Mouse (Mus musculus): ENCODE measurements at regions not wholly inside any gene's neighbourhood (a gene's known extent, or its start where the extent isn't known, plus 50 kb on each side); places are given as distances from the start of the nearest gene placed in this dataset.

DNA sequence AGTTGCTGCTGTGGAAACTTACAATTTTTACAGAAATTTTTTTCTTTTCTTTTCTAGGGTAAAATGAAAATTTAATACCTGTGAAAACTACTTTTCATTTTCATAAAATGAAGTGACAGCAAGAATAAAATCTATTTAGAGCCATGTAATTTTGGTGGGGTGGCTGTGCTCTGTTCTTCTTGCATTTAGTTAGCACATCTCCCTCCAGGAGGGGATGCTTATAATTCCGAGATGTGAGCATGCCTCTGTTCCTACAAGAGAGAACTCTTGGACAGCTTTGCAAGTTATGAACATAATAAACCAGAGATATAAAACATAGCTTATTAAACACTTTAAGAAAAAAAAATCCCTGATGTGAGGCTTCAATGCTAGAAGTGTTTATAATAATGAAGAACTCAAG, 313.9 kb upstream of the Dph6 start:
- no peak for DNase-seq (ENCODE audit: low spot score in 2 of 2)

DNA sequence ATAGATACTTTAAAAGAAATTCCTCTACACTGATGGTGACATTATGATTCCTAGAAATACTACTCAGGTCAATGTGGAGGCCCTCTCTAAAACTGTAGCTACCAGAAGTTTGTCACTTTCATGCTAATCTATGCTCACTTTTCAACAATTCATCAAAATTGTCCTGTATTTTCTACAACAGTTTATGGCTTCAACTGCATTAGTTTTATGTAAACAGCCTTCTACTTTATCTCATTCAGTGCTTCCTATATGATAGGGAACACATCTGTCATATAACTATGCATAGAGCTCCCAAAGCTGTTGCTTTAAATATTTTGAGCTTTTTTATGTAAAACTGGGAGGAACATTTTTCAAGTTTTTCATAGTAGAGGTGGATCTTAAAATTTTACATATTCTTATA, 338.7 kb upstream of the Dph6 start:
- no peak for DNase-seq (ENCODE audit: low spot score in 2 of 2)

DNA sequence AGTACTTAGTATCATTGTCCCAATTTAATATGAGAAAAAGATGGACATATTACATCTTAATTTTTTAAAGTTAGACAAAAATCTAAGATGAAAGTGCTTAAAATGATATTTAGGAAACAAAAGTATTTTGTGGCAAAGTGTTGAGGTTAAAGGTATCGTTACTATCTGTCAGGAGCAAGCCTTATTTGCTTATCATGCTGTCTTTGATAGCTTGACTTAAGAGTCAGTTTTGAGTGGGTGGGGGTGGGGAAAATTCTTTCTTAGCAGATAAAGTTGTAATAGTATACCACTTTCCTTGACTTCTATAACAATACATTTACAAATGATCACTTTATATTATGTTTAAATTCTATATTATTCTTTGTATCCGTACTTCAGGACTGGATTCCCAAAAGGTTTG, 339.1 kb upstream of the Dph6 start:
- no peak for DNase-seq (ENCODE audit: low spot score in 2 of 2)

DNA sequence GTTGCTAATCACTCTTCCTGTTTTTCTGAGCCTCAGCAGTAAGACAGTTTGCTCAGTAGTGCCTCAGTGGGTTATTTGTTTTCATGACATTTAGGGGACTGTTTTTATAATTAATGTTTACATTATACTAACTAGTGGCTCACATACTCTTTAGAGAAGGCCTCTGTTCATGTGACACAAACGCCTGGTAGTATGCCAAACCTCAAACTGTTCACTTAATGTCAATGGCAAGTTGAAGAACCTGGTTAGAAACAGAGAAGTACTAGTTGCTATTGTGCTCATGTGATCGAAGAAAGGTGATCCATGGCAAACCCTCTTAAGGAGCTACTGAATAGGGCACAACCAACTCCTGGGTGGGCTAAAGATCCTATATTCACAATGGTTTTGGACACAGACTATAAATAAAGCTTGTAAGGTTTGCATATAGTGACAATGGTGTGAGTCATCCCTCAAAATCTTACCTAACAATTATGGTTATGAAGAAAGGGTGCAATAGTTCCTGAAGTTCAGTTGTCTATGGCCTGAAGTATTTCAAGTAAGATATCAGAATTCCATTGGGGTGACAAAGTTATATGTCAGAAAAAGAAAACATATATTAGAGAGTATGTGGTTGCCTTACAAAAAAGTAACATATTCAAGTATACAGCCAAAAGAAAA, 340.1 kb upstream of the Dph6 start:
- DNase-seq (ENCODE audit: low spot score in 2 of 2), result no peak

DNA sequence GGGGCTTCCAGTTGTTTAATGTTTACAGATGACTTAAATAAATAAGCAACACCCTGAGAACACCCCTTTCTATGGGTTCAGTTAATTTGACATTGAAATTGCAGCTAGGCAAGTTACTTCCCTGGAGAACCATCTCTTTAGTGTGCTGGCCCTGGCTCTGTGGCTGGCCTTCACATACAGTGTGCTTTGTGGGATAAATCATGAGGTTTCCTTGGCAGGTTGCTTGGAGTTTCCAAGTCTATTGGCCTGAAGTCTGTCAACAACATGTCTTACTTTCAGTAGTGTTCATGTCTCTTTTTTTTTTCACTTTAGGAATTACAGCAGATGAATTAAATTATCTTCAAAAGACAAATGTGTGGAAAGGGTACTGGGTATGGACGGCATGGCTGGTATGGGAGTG, 359.2 kb upstream of the Dph6 start:
- no peak for DNase-seq (ENCODE audit: low spot score in 2 of 2)

DNA sequence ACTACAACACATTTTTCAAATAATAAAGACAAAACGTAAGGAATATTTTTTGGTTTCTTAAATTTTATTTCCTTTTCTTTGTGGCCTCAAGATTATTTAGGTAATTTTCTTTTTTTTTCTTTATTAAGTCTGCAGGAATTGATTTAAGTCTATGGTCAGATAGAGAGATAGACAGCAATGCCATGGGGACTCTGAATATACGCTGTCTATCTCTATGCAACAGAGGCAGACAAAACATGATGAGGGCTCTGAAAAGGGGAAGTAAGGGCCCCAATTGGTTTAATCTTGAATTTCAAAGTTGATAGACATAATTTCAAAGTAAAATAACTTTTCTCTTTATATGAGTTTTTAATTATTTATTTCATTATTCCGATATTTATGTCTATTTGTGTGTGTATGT, 372.0 kb upstream of the Dph6 start:
- DNase-seq (ENCODE audit: low spot score in 2 of 2), result no peak

DNA sequence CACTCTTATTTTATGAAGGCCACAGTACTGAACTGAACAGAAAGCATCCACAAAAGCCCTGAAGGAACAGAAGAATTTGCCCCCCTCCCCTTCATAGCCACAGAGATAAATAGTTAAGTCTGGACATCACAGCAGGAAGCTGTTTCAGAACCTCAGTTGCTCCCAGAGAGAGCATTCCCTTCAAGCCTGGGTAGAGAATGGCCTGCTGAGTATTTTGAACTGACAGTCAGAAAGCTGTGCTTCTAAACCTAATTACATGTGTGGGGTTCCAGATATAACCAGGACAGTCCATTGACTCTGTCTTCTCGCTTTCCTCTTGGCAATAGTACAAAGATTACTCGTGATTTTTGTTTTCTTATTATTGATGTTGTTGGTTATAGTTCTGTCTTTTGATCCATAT, 376.4 kb upstream of the Dph6 start:
- no peak for DNase-seq (ENCODE audit: low spot score in 2 of 2)

DNA sequence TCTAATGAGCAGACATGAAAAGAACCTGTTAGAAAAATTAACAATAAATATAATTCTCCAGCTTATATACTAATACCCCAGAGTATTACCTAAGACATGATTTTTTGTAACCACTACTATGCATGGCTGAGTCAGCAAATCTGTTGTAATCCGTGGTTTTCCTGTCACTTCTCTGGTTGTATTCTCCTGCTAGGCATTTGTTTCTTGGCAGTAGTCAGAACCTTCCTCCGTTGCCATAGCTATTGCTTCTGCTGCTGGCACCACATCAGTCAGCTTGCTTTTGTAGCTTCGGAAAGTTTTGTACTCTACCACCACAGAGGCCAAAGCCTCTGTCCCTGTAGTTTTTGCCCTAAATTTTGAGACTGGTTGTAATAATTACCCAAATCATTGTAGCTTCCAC, 381.4 kb upstream of the Dph6 start:
- peak in 1 of 2 experiments; percentile 22 for DNase-seq (ENCODE audit: low spot score in 2 of 2)

DNA sequence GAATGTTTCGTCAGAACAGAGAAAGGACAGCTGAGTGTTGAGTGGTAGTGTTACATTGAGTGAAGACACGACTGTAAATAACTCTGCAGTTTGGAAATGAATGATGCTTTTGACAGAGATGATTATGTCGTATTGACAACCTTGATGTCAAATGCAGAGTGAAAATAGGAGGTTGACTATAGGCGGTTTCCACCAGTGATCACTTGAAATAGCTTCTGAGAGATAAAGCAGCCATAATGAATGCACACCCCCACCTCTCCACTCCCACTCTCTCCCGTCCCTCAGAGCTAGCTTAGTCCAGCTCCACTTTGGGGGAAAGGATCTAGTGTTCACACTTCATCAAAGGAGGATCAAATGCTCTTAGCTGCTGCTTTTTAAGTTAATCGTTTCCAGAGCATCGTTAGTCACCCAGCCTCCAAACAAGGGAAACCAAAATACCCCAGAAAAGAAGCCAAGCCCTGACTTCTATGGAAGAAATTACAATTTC, 387.6 kb upstream of the Dph6 start:
- no peak for DNase-seq (ENCODE audit: low spot score in 2 of 2)

DNA sequence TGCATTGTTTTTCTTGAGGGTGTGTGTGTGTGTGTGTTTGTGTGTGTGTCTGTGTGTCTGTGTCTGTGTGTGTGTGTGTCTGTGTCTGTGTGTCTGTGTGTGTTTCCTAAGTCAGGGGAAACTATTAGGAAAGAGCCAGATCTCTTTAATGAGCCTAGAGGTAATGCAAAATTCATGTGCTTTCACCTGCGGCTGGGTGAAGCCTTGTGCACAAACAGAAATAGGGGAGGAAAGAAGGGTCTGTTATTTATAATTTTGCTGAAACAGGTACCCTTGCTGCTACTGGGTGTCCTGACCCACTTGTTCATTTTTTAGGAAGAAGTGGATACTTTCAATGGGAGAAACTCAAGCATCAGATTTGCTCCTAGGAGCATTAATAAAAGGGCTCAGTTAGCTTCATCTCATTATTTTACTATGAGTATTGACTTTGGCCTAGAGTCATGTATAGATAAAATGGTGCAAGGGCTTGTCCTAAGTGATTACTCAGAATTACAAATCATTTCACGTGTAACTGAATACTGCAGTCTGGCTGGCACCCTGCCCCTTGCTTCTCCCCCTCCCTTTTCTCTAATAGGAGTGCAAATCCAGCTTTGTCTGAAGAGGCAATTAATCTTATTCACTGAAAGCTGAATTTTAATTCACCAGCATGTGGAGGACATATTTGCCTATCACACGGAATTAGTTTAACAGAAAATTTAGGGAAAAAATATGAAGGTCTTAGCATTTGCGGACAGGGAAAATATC, 401.7 kb upstream of the Dph6 start:
- DNase-seq (ENCODE audit: low spot score in 2 of 2), result no peak

DNA sequence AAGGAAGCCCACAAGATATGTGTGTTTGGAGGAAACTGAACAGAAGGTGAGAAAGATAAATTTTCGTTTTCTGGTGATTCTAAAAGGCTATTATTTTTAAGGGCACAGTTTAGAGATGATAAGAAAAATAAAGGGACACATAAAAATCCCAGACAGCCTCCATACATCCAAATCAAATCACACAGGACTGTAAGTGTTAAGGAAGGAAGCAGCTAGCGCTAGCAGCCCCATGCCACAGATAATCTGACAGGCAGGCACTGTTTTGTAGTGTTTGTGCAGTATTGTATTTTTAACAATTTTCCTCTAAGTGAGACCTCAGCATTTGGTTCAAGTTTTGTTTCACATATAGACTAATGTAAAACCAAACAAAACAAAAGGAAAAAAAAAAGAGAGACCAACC, 402.4 kb upstream of the Dph6 start:
- DNase-seq (ENCODE audit: low spot score in 2 of 2), result no peak

DNA sequence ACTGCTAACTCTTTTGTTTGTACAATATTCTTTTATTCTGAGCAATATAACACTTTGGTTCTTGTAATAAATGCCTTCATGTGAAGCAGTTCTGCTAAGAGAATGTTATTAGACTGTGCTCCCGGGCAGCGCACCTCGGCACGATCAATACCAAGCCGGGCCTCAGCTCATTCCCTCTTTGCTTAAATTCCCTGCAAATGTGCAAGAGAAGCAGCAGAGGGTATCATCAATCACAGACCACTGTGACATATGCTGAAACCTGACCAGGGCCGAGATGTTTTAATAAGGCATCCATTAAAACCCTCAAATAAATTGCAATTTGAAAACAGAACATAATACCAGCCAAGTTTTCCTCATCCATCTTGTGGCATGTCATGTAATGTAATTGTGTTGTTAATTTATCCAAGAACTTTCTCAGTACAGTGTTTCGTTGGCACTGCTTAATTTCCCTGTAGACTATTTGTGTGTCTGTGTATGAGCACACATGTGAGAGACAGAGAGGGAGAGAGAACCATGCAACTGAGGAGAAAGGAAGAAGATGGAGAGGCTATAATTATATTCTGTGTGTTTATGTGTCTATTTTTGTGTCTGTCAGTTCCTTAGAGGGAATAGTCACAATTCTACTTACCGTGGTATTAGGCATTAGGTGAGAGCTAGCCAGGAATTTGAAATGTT, 412.9 kb upstream of the Dph6 start:
- no peak for DNase-seq (ENCODE audit: low spot score in 2 of 2)

DNA sequence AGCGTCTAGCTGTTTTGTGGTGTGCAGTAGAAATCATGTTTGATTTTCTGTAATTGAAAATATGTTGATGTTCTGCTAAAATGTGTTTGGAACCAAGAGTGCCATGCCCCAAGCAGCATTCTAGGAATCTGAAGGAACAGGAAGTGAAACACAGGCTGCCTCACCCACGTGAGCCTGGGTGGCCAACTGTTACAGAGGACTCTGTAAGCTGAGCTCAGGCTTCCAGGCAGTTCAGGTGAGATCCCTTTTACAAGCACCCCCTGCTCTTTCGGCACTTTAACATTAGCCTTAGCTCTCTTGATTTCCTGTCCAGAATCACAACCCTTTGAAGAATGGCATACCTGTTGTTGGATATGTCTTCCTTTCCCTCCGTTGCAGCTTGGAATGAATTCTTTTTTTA, 414.9 kb upstream of the Dph6 start:
- no peak for DNase-seq (ENCODE audit: low spot score in 2 of 2)

DNA sequence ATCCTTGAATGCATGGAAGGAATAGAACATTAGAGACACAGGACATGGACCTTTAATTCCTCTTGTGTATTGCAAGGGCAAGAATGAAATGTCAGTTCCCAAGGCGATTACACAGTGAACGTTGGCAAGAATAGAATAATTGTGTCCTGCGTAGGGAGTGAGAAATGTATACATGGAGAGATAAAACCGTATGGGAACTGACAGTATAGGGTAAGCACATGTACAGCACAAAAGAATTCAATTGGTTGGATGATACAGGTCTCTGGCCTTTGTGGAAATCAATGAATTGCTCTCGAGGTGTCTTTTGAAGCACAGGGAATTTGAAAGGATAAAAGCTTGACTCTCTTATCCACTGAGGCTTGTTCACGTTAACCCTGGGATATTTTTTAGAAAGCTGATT, 415.4 kb upstream of the Dph6 start:
- no peak for DNase-seq (ENCODE audit: low spot score in 2 of 2)

DNA sequence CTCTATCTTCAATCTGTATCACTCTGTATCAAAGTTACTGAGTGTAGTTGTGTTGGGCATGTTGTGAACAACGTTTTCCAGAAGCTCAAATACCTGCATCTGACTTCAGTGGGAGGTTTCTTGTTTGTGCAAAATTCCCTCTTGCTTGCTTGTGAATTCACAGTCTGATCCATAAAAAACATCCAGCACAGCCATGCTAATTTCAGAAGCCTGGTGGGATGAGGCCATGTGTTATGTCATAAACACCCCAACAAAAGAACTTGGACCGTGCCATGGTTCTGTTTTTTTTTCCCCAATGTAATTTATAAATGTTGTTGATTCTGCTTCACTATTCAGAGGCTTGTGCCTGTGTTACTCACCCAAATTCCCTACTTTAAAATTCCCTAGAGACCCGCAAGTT, 415.9 kb upstream of the Dph6 start:
- no peak for DNase-seq (ENCODE audit: low spot score in 2 of 2)

DNA sequence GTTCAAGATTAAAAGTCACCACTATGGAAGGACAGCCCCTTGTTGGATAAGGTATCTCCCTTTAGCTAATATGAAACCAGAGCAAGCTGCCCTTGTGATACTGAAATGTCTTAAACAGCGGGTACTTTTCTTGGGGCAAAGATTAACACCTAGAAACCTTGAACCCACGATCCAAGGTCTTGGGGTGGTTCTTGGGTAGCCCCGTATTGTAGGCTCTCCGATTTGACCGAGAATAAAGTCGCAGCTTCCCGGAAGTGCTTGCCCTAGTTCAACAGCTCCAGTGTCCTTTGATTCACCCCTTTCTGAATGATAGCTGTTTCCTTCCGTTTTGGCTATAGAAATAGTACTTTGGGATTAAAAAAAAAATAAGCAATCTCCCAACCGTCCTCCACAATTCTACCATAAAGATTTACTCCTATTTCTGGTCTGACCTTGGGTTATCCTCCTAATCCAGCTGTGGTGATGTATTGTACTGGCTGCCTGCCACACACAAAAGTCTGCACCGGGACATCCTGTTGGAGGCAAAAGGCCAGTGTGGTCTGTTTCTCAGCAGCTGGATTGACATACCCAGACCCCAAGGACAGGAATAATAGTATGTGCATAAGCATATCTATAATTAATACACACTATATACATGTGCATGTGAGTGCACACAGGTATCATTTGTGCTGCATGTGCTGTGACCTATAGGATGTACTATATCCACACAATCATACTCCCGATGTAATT, 427.0 kb upstream of the Dph6 start:
- no peak for DNase-seq (ENCODE audit: low spot score in 2 of 2)

DNA sequence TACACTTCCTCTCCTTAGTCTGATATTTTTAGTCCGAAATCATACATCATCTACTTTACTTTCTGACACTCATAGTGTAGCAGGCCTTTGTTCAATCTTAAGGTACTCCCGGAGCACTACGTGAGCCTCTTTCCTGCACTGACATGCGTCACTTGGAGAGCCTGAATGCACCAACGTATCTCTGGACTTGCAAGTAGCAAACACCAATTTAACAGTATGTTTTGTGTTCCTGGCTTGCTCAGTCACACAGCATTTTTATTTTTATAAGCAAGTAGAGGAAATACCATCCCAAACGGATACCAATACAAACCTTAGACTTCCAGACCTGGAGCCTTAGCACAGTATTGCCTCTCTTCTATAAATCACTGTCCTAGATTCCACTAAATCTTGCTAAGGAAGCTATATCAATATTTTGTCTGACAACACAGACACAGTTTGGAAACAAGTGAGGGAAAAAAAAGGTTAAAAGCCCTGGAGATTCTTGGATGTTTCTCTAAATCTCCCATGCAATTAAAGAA, 427.6 kb upstream of the Dph6 start:
- no peak for DNase-seq (ENCODE audit: low spot score in 2 of 2)

DNA sequence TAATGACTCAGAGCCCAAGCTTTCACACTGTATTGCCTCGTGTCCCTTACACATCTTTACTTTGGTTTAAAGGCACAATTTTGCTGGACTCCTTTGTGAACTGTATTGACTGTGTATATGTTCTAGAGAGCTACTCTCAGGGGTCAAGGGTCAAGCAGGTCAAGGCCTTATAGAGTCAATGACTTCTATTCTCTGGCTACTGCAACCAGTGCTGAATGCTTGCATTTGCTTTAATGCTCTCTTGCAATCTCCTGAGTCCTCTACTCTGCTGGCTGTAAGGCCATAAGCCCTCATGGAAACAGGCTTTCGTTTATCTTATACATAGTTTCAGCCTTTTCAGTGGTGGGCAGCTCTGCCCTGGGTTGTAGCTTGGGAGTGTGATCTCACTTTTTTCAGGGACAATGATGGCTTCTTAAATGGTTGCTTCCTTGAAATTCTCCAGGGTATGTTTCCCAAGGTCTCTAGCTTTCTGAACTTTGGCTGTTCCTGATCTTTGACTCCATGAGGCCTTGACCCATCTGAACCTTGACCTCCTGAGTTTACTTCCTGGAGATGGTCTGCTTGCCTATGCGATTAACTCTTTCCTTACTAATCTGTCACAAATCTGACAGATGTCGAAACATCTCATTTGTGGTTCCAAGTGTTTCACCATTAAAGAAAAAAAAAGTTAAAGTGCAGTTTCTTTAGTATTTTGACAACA, 433.8 kb upstream of the Dph6 start:
- DNase-seq (ENCODE audit: low spot score in 2 of 2), result no peak

DNA sequence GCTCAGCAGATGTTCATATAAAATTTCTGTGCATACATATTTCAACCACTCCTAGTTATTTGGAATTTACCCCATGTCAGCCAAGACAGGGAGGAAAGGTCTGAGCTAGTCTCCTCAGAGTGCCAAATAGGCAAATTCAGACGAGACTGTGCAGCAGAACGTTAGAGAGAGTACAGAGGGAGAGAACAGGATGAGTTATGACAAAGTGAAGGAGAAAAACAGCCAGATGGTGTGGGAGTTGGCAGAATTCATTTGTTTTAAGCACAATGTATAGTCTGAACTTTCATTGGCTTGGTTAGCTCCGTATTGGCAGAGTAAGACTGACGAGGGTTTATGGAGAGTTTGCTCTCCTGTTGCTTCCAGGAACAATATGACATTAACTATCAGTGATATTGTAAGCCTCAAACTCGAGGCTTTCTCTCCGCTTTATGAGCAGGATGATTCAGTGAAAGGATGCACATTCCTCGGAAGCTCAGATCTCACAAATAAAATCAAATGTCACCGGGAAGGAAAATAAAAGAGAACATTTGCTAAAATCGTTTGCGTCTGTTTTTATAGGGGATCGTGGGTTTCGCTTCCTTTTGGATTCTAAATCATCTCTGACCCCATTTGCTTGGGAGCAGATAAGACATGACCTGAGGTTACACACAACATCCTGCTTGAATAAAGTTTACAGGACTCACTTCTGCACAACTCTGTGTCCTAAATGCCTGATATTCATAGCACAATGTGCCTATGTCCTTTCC, 435.8 kb upstream of the Dph6 start:
- no peak for DNase-seq (ENCODE audit: low spot score in 2 of 2)

DNA sequence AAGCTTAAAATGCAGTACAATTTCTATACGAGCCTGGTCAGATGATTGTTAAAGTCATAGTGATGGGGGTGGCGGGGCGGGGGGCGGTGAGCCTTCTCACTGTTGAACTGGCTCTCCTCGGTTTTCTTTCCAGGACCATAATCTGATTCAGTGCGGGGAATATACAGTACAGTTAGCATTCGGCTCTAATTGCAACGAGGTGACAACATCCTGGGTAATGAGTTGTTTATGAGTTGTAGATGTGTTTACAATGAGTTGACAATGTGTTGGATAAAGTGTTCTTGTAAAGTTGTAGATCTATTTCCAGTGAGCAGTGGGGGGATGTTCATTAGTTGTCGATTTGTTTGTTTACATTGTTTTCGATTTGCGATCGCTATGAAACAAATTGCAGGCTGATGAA, 440.6 kb upstream of the Dph6 start:
- no peak for DNase-seq (ENCODE audit: low spot score in 2 of 2)

DNA sequence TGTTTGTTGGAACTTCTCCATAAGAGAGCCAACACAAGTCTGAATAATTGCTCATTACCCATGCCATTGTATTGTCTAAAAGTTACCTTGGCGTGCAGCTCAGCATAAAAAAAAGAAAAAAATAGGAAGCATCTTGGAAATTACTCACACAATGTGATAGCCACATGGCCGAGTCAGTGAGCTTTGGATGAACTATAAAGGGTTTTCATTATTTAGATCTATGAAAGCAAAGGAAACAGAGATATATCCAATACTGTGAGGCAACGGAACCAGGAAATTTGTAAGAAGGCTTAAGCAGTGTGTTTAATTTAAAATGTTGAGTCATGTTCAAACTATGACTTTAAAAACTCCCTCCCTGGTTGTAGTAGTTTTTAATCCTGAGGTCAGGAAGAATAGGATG, 446.7 kb upstream of the Dph6 start:
- no peak for DNase-seq (ENCODE audit: low spot score in 2 of 2)

Data from urinary bladder, postnatal 36 days (tissue).